18 mouse cellular contexts compared by ENCODE assay signal in the genomic region with DNA sequence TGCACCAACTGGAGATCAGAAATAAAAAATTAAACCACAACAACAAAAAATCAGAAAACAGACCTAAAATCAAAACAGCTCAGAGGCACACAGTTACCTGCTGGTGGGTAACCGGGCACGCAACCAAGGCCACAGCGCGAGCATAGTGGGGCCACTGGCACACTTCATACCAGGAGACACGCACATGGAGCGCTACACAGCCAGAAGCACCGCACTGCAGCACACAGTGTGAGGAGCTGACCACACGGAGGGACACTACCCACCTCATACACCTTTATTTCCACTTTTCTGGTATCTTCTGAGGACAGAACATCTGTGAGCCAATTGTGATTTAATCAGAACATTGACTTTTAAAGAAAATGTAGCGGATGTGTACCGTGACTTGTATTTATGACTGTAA. TPM values are rescaled to one million over a fixed set of nuclear protein-coding genes. Genes with fewer than 3 reads are reported as not detected.
DNase-seq lines count a peak whose midpoint lies in the region; ATAC-seq and TF ChIP-seq lines count a peak whose summit lies in the region.
"Had no signal": no experiment of that assay in that cellular context is flagged by ENCODE, and none has a peak within 500 bp of the region (broad histone marks: within the 10 kb centered on the region; RNA-seq: fewer than 3 reads in every experiment).

No protein-coding gene starts in this region.

- no peaks in the 10 kb centered on the region for H3K79me2 ChIP-seq in heart, adult 2 months (replicated peaks; ENCODE audit: control insufficient read depth, insufficient read depth, low read length)

- no peak overlapping the region for H3K4me3 ChIP-seq in heart, adult 2 months
- H3K4me3 ChIP-seq in liver, embryonic 13.5 days (replicated peaks), result 0 out of 2 replicates have a peak overlapping the region, but pooled peaks have one; percentile 4
- no peak overlapping the region for H3K4me3 ChIP-seq in liver, postnatal 0 days (ENCODE audit: low read depth, low read length)
- peak overlapping the region; percentile 58 for H3K4me3 ChIP-seq in E14TG2a.4 (replicated peaks; ENCODE audit: low read length)
- peak overlapping the region; percentile 8; the same call in 1 of the 2 replicates for H3K4me3 ChIP-seq in embryonic facial prominence, embryonic 10.5 days
- H3K4me3 ChIP-seq: embryonic facial prominence, embryonic 15.5 days had no signal

- intact Hi-C loops in heart, adult 2 months (cut with DNase I), result no loop called here
- intact Hi-C loops in left cerebral cortex, postnatal 36 days (cut with DNase I), result no loop called here

- H3K9me3 ChIP-seq in liver, embryonic 13.5 days (replicated peaks), result no peaks in the 10 kb centered on the region
- H3K9me3 ChIP-seq in liver, postnatal 0 days (ENCODE audit: low read length), result no peaks in the 10 kb centered on the region
- no peaks in the 10 kb centered on the region for H3K9me3 ChIP-seq in E14TG2a.4 (ENCODE audit: low read length)
- no peaks in the 10 kb centered on the region for H3K9me3 ChIP-seq in embryonic facial prominence, embryonic 10.5 days
- H3K9me3 ChIP-seq: embryonic facial prominence, embryonic 15.5 days; neural tube, embryonic 12.5 days had no signal

- no peaks in the 10 kb centered on the region for H3K27me3 ChIP-seq in heart, adult 2 months (ENCODE audit: control insufficient read depth, insufficient read depth, low read length)
- H3K27me3 ChIP-seq in liver, embryonic 13.5 days, result no peaks in the 10 kb centered on the region
- H3K27me3 ChIP-seq in liver, postnatal 0 days (ENCODE audit: insufficient read depth, low read length), result no peaks in the 10 kb centered on the region
- no peaks in the 10 kb centered on the region for H3K27me3 ChIP-seq in E14TG2a.4 (ENCODE audit: insufficient read depth, low read length)
- H3K27me3 ChIP-seq in embryonic facial prominence, embryonic 10.5 days (replicated peaks; ENCODE audit: low read depth, poor library complexity, severe bottlenecking), result no peaks in the 10 kb centered on the region
- H3K27me3 ChIP-seq: embryonic facial prominence, embryonic 15.5 days; neural tube, embryonic 12.5 days had no signal

- no peak for DNase-seq in heart, adult 2 months
- DNase-seq in heart, adult 18-20 months, result no peak
- DNase-seq in liver, embryonic 13.5 days, result no peak
- DNase-seq in liver, postnatal 0 days, result no peak
- DNase-seq in embryonic facial prominence, embryonic 10.5 days (ENCODE audit: low spot score), result no peak
- DNase-seq in left cerebral cortex, postnatal 36 days (ENCODE audit: low spot score in 2 of 2), result no peak
- no peak for DNase-seq in cerebellum, postnatal 4 days (ENCODE audit: low spot score in 2 of 2)
- DNase-seq: adrenal gland, adult 2 months; kidney, adult 8-10 months; kidney, postnatal 25 days; lung, adult 2 months; thymus, postnatal 25 days had no signal

- TF ChIP-seq CTCF in heart, adult 2 months (IDR thresholded peaks at IDR 0.05), result no peak
- TF ChIP-seq CTCF in liver, postnatal 0 days (IDR thresholded peaks at IDR 0.05; ENCODE audit: low read depth), result no peak
- TF ChIP-seq CTCF in E14TG2a.4 (conservative IDR thresholded peaks at IDR 0.05; ENCODE audit: low read length), result no peak

- no peak for ATAC-seq in liver, embryonic 13.5 days (ENCODE audit: low read depth)
- no peak for ATAC-seq in liver, postnatal 0 days
- ATAC-seq: hindbrain, embryonic 16.5 days had no signal

- H3K27ac ChIP-seq in heart, adult 2 months, result peak overlapping the region; percentile 24; the same call in 1 of the 2 replicates
- no peak overlapping the region for H3K27ac ChIP-seq in liver, embryonic 13.5 days
- H3K27ac ChIP-seq in liver, postnatal 0 days (ENCODE audit: low read depth), result no peak overlapping the region
- H3K27ac ChIP-seq in embryonic facial prominence, embryonic 10.5 days (replicated peaks), result no peak overlapping the region
- H3K27ac ChIP-seq: embryonic facial prominence, embryonic 15.5 days; macrophage; neural tube, embryonic 12.5 days; stomach, postnatal 0 days had no signal

- TF ChIP-seq EP300 in heart, adult 2 months (IDR thresholded peaks at IDR 0.05; ENCODE audit: insufficient read depth, low read depth, low read length), result no peak
- no peak for TF ChIP-seq EP300 in liver, postnatal 0 days (IDR thresholded peaks at IDR 0.05; ENCODE audit: low read depth)

- 80% methylated on average over 10 of the region's 10 CpGs for WGBS in heart, adult 2 months
- WGBS in liver, embryonic 13.5 days (ENCODE audit: insufficient replicate concordance), result 90% methylated on average over 10 of the region's 10 CpGs
- 91% methylated on average over 10 of the region's 10 CpGs for WGBS in liver, postnatal 0 days (ENCODE audit: insufficient replicate concordance)
- WGBS in embryonic facial prominence, embryonic 10.5 days, result 95% methylated on average over 10 of the region's 10 CpGs

- H3K9ac ChIP-seq in heart, adult 2 months (ENCODE audit: low read depth, low read length), result no peak overlapping the region; the same call in 1 of the 2 replicates
- H3K9ac ChIP-seq in liver, embryonic 13.5 days, result no peak overlapping the region
- H3K9ac ChIP-seq in liver, postnatal 0 days (replicated peaks), result no peak overlapping the region
- H3K9ac ChIP-seq: embryonic facial prominence, embryonic 15.5 days; neural tube, embryonic 12.5 days had no signal

- H3K4me1 ChIP-seq in heart, adult 2 months (ENCODE audit: control insufficient read depth, insufficient read depth, low read length), result peaks cover 48% of the 10 kb centered on the region
- peaks cover 96% of the 10 kb centered on the region for H3K4me1 ChIP-seq in liver, embryonic 13.5 days (replicated peaks)
- H3K4me1 ChIP-seq in liver, postnatal 0 days (ENCODE audit: insufficient read depth), result peaks cover 42% of the 10 kb centered on the region
- peaks cover 98% of the 10 kb centered on the region for H3K4me1 ChIP-seq in E14TG2a.4 (replicated peaks; ENCODE audit: low read depth, low read length)
- H3K4me1 ChIP-seq in embryonic facial prominence, embryonic 10.5 days, result peaks cover 90% of the 10 kb centered on the region

- H3K4me2 ChIP-seq in liver, embryonic 13.5 days, result no peak overlapping the region
- no peak overlapping the region for H3K4me2 ChIP-seq in liver, postnatal 0 days (ENCODE audit: low read depth, low read length)
- H3K4me2 ChIP-seq: embryonic facial prominence, embryonic 15.5 days had no signal

- TF ChIP-seq POLR2A in heart, adult 2 months (IDR thresholded peaks at IDR 0.05; ENCODE audit: insufficient read depth, low read depth, low read length), result 0 out of 2 replicates have a peak, but pooled peaks have one; percentile 29

- H3K36me3 ChIP-seq in heart, adult 2 months (ENCODE audit: control insufficient read depth, insufficient read depth, low read length), result peaks cover 78% of the 10 kb centered on the region
- H3K36me3 ChIP-seq in liver, embryonic 13.5 days, result peaks cover 100% of the 10 kb centered on the region
- peaks cover 89% of the 10 kb centered on the region for H3K36me3 ChIP-seq in liver, postnatal 0 days (replicated peaks; ENCODE audit: insufficient read depth, low read length)
- peaks cover 100% of the 10 kb centered on the region for H3K36me3 ChIP-seq in E14TG2a.4 (ENCODE audit: insufficient read depth, low read length)
- H3K36me3 ChIP-seq in embryonic facial prominence, embryonic 10.5 days (replicated peaks), result peaks cover 100% of the 10 kb centered on the region

RNA-seq across cellular contexts. Expression of gene Ech1, which starts 8.1 kb away (rescaled TPM):
- 1,000 to 10,000 TPM; 1,826 to 2,229 TPM for total RNA-seq in heart, adult 2 months (2021)
- 2,087 and 2,697 TPM in 2 replicates for polyA plus RNA-seq in heart, adult 2 months (2012; rRNA removed)
- total RNA-seq in heart, adult 18-20 months (2021), result 1,000 to 10,000 TPM; 1,960 to 1,989 TPM
- 74.5 and 77.7 TPM in 2 replicates for polyA plus RNA-seq in liver, embryonic 13.5 days (2015; fragmentation: Nextera tagmentation; extraction: Ambion mirVana)
- 534 and 566 TPM in 2 replicates for polyA plus RNA-seq in liver, postnatal 0 days (2015; fragmentation: Nextera tagmentation; extraction: Ambion mirVana)
- polyA plus RNA-seq in embryonic facial prominence, embryonic 10.5 days (2016; fragmentation: Nextera tagmentation; extraction: Ambion mirVana), result 75.8 and 81.7 TPM in 2 replicates
- total RNA-seq in left cerebral cortex, postnatal 36 days (2021), result 10 to 100 TPM; 45.0 to 47.8 TPM

RNA-seq across cellular contexts. Expression of gene Hnrnpl, which starts 8.6 kb away (rescaled TPM):
- total RNA-seq in heart, adult 2 months (2021), result 100 to 1,000 TPM; 192 to 206 TPM
- polyA plus RNA-seq in heart, adult 2 months (2012; rRNA removed), result 208 and 348 TPM in 2 replicates
- total RNA-seq in heart, adult 18-20 months (2021), result 100 to 1,000 TPM; 196 to 224 TPM
- polyA plus RNA-seq in liver, embryonic 13.5 days (2015; fragmentation: Nextera tagmentation; extraction: Ambion mirVana), result 130 and 154 TPM in 2 replicates
- 82.0 and 88.6 TPM in 2 replicates for polyA plus RNA-seq in liver, postnatal 0 days (2015; fragmentation: Nextera tagmentation; extraction: Ambion mirVana)
- 325 and 346 TPM in 2 replicates for polyA plus RNA-seq in embryonic facial prominence, embryonic 10.5 days (2016; fragmentation: Nextera tagmentation; extraction: Ambion mirVana)
- total RNA-seq in left cerebral cortex, postnatal 36 days (2021), result 100 to 1,000 TPM; 414 to 415 TPM

RNA-seq across cellular contexts. Expression of gene Lgals4, which starts 16.7 kb away (rescaled TPM):
- total RNA-seq in heart, adult 2 months (2021), result 10 to 100 TPM; 18.5 to 27.6 TPM
- 63.6 and 121 TPM in 2 replicates for polyA plus RNA-seq in heart, adult 2 months (2012; rRNA removed)
- total RNA-seq in heart, adult 18-20 months (2021), result 10 to 100 TPM in 1 of 2 experiments, 1 to 10 TPM in 1; 9.6 to 18.7 TPM
- polyA plus RNA-seq in liver, embryonic 13.5 days (2015; fragmentation: Nextera tagmentation; extraction: Ambion mirVana), result 1.6 and 3.1 TPM in 2 replicates
- polyA plus RNA-seq in liver, postnatal 0 days (2015; fragmentation: Nextera tagmentation; extraction: Ambion mirVana), result 19.5 and 21.3 TPM in 2 replicates
- 4.4 and 4.9 TPM in 2 replicates for polyA plus RNA-seq in embryonic facial prominence, embryonic 10.5 days (2016; fragmentation: Nextera tagmentation; extraction: Ambion mirVana)
- 1 to 10 TPM; 1.2 to 5.0 TPM for total RNA-seq in left cerebral cortex, postnatal 36 days (2021)

RNA-seq across cellular contexts. Expression of gene Rinl, which starts 28.2 kb away (rescaled TPM):
- 1 to 10 TPM; 1.3 to 2.0 TPM for total RNA-seq in heart, adult 2 months (2021)
- polyA plus RNA-seq in heart, adult 2 months (2012; rRNA removed), result 3.2 and 3.3 TPM in 2 replicates
- 1 to 10 TPM; 1.5 to 3.4 TPM for total RNA-seq in heart, adult 18-20 months (2021)
- 10.8 and 12.0 TPM in 2 replicates for polyA plus RNA-seq in liver, embryonic 13.5 days (2015; fragmentation: Nextera tagmentation; extraction: Ambion mirVana)
- polyA plus RNA-seq in liver, postnatal 0 days (2015; fragmentation: Nextera tagmentation; extraction: Ambion mirVana), result 7.2 and 7.6 TPM in 2 replicates
- polyA plus RNA-seq in embryonic facial prominence, embryonic 10.5 days (2016; fragmentation: Nextera tagmentation; extraction: Ambion mirVana), result 2.2 and 2.8 TPM in 2 replicates
- total RNA-seq in left cerebral cortex, postnatal 36 days (2021), result 1 to 10 TPM; 2.3 to 3.1 TPM

RNA-seq across cellular contexts. Expression of gene Lgals7, which starts 46.7 kb away (rescaled TPM):
- under 1 TPM in 1 of 2 experiments, not detected in 1; 0.61 TPM for total RNA-seq in heart, adult 2 months (2021)
- polyA plus RNA-seq in heart, adult 2 months (2012; rRNA removed), result 1.6 and 4.0 TPM in 2 replicates
- total RNA-seq in heart, adult 18-20 months (2021), result 1 to 10 TPM in 1 of 2 experiments, under 1 TPM in 1; 0.93 to 1.8 TPM
- 0.44 TPM in 1 of 2 replicates, not detected in the other for polyA plus RNA-seq in liver, embryonic 13.5 days (2015; fragmentation: Nextera tagmentation; extraction: Ambion mirVana)
- 0.14 and 0.34 TPM in 2 replicates for polyA plus RNA-seq in liver, postnatal 0 days (2015; fragmentation: Nextera tagmentation; extraction: Ambion mirVana)
- polyA plus RNA-seq in embryonic facial prominence, embryonic 10.5 days (2016; fragmentation: Nextera tagmentation; extraction: Ambion mirVana), result 0.63 and 1.9 TPM in 2 replicates
- total RNA-seq in left cerebral cortex, postnatal 36 days (2021), result not detected
- polyA plus RNA-seq: macrophage had no signal

Comparison
In these comparisons a context has a peak if more than half of its experiments do, and no peak if none do; other contexts are left out.
1. H3K4me3 ChIP-seq: peak in liver, embryonic 13.5 days (single experiment), E14TG2a.4 (single experiment) and embryonic facial prominence, embryonic 10.5 days (single experiment); none in heart, adult 2 months (single experiment) and liver, postnatal 0 days (single experiment).